In genomic region chr11:97412808-97413347, GRCm38 (mm10) we compare ENCODE assay signal across 11 mouse cellular contexts. TPM values are rescaled to one million over a fixed set of nuclear protein-coding genes. Genes with fewer than 3 reads are reported as not detected.
DNase-seq lines count a peak whose midpoint lies in the region; ATAC-seq and TF ChIP-seq lines count a peak whose summit lies in the region.
"Had no signal": no experiment of that assay in that cellular context is flagged by ENCODE, and none has a peak within 500 bp of the region (broad histone marks: within the 10 kb centered on the region; RNA-seq: fewer than 3 reads in every experiment).

No protein-coding gene starts in this region.

- no peaks in the 10 kb centered on the region for H3K9me3 ChIP-seq in hindbrain, embryonic 10.5 days
- H3K9me3 ChIP-seq in hindbrain, embryonic 16.5 days (ENCODE audit: control insufficient read depth, low read length) = no peaks in the 10 kb centered on the region
- H3K9me3 ChIP-seq in ES-E14 (ENCODE audit: control insufficient read depth, insufficient read depth, low read depth, low read length) = no peaks in the 10 kb centered on the region
- no peaks in the 10 kb centered on the region for H3K9me3 ChIP-seq in heart, embryonic 14.5 days (ENCODE audit: control insufficient read depth, low read length)
- H3K9me3 ChIP-seq in liver, postnatal 0 days (ENCODE audit: low read length) = no peaks in the 10 kb centered on the region
- H3K9me3 ChIP-seq in midbrain, postnatal 0 days (ENCODE audit: low read length) = no peaks in the 10 kb centered on the region
- H3K9me3 ChIP-seq: G1E had no signal

- DNase-seq in hindbrain, embryonic 10.5 days (ENCODE audit: low spot score) = no peak
- no peak for DNase-seq in ES-E14 (ENCODE audit: low read depth, low spot score)
- DNase-seq in liver, postnatal 0 days = no peak
- DNase-seq in thymus, postnatal 25 days = no peak
- no peak for DNase-seq in layer of hippocampus, postnatal 14 days (ENCODE audit: low spot score in 2 of 2)
- DNase-seq in midbrain, postnatal 0 days (ENCODE audit: low spot score) = no peak
- DNase-seq: right cerebral cortex, postnatal 14 days; thymus, postnatal 14 days had no signal

- no peak for TF ChIP-seq EP300 in liver, postnatal 0 days (IDR thresholded peaks at IDR 0.05; ENCODE audit: low read depth)

- ATAC-seq in hindbrain, embryonic 16.5 days = no peak
- ATAC-seq in heart, embryonic 14.5 days (ENCODE audit: insufficient number of reproducible peaks, insufficient read depth, low FRiP score, low read depth) = no peak
- ATAC-seq in liver, postnatal 0 days = no peak
- no peak for ATAC-seq in midbrain, postnatal 0 days (ENCODE audit: low FRiP score)

- H3K9ac ChIP-seq in hindbrain, embryonic 16.5 days (ENCODE audit: low read depth, low read length) = no peak overlapping the region; the same call in 1 of the 2 replicates
- H3K9ac ChIP-seq in ES-E14 (ENCODE audit: insufficient read depth, low read depth, low read length, poor library complexity, severe bottlenecking) = peak overlapping the region; percentile 72; the same call in 1 of the 2 replicates
- H3K9ac ChIP-seq in heart, embryonic 14.5 days (ENCODE audit: low read length) = peak overlapping the region; percentile 30; the same call in 1 of the 2 replicates
- no peak overlapping the region for H3K9ac ChIP-seq in liver, postnatal 0 days (replicated peaks)
- no peak overlapping the region for H3K9ac ChIP-seq in midbrain, postnatal 0 days (replicated peaks; ENCODE audit: low read length, poor library complexity, severe bottlenecking)

- no peak overlapping the region for H3K4me3 ChIP-seq in hindbrain, embryonic 10.5 days
- no peak overlapping the region for H3K4me3 ChIP-seq in hindbrain, embryonic 16.5 days (ENCODE audit: low read length)
- peak overlapping the region; percentile 41 to 56 for H3K4me3 ChIP-seq in ES-E14 (ENCODE audit: insufficient read depth in 1 of 2, low read depth in 1 of 2, low read length in 2 of 2, poor library complexity in 1 of 2, severe bottlenecking in 1 of 2)
- H3K4me3 ChIP-seq in heart, embryonic 14.5 days (ENCODE audit: control insufficient read depth in 1 of 2, insufficient read depth in 1 of 2, low read depth in 1 of 2, low read length in 2 of 2) = no peak overlapping the region
- H3K4me3 ChIP-seq in liver, postnatal 0 days (ENCODE audit: low read depth, low read length) = no peak overlapping the region
- H3K4me3 ChIP-seq in midbrain, postnatal 0 days (ENCODE audit: low read depth, low read length) = no peak overlapping the region

- no peak overlapping the region for H3K4me2 ChIP-seq in hindbrain, embryonic 16.5 days (ENCODE audit: low read length)
- peak overlapping the region; percentile 21; the same call in 1 of the 2 replicates for H3K4me2 ChIP-seq in heart, embryonic 14.5 days (ENCODE audit: low read length)
- H3K4me2 ChIP-seq in liver, postnatal 0 days (ENCODE audit: low read depth, low read length) = peak overlapping the region; percentile 30
- no peak overlapping the region for H3K4me2 ChIP-seq in midbrain, postnatal 0 days (ENCODE audit: low read depth, low read length, poor library complexity, severe bottlenecking)

- peaks cover 59% of the 10 kb centered on the region for H3K27me3 ChIP-seq in hindbrain, embryonic 10.5 days (ENCODE audit: insufficient read depth, poor library complexity, severe bottlenecking)
- 0 out of 2 replicates have a peak, but pooled peaks cover 3% of the 10 kb centered on the region for H3K27me3 ChIP-seq in hindbrain, embryonic 16.5 days (replicated peaks; ENCODE audit: control insufficient read depth, insufficient read depth, low read length)
- no peaks in the 10 kb centered on the region for H3K27me3 ChIP-seq in heart, embryonic 14.5 days (ENCODE audit: control insufficient read depth, insufficient read depth, low read length)
- H3K27me3 ChIP-seq in liver, postnatal 0 days (ENCODE audit: insufficient read depth, low read length) = no peaks in the 10 kb centered on the region
- no peaks in the 10 kb centered on the region for H3K27me3 ChIP-seq in midbrain, postnatal 0 days (ENCODE audit: insufficient read depth, low read length)

- TF ChIP-seq CTCF in liver, postnatal 0 days (IDR thresholded peaks at IDR 0.05; ENCODE audit: low read depth) = no peak
- TF ChIP-seq CTCF in midbrain, postnatal 0 days (IDR thresholded peaks at IDR 0.05) = no peak

- H3K27ac ChIP-seq in hindbrain, embryonic 10.5 days = peak overlapping the region; percentile 50
- H3K27ac ChIP-seq in hindbrain, embryonic 16.5 days (ENCODE audit: low read depth, low read length) = no peak overlapping the region
- peak overlapping the region; percentile 89 for H3K27ac ChIP-seq in ES-E14 (ENCODE audit: insufficient read depth, low read depth, low read length, poor library complexity, severe bottlenecking)
- peak overlapping the region; percentile 63 to 71 for H3K27ac ChIP-seq in heart, embryonic 14.5 days (replicated peaks in 1 of 2; ENCODE audit: control insufficient read depth in 1 of 2, insufficient read depth in 1 of 2, low read depth in 2 of 2, low read length in 2 of 2)
- H3K27ac ChIP-seq in liver, postnatal 0 days (ENCODE audit: low read depth) = peak overlapping the region; percentile 79
- H3K27ac ChIP-seq in midbrain, postnatal 0 days (ENCODE audit: low read depth, low read length) = no peak overlapping the region

- H3K4me1 ChIP-seq in hindbrain, embryonic 10.5 days (replicated peaks) = peaks cover 50% of the 10 kb centered on the region
- peaks cover 9% of the 10 kb centered on the region for H3K4me1 ChIP-seq in hindbrain, embryonic 16.5 days (ENCODE audit: control insufficient read depth, insufficient read depth, low read depth, low read length)
- H3K4me1 ChIP-seq in ES-E14 (ENCODE audit: control insufficient read depth in 2 of 2, insufficient read depth in 2 of 2, low read length in 2 of 2, poor library complexity in 1 of 2) = peaks cover 16 to 38% of the 10 kb centered on the region in 2 experiments
- H3K4me1 ChIP-seq in heart, embryonic 14.5 days (ENCODE audit: control insufficient read depth in 2 of 2, insufficient read depth in 2 of 2, low read length in 2 of 2) = peaks cover 16 to 22% of the 10 kb centered on the region in 2 experiments
- H3K4me1 ChIP-seq in liver, postnatal 0 days (ENCODE audit: insufficient read depth) = peaks cover 22% of the 10 kb centered on the region
- H3K4me1 ChIP-seq in midbrain, postnatal 0 days (ENCODE audit: insufficient read depth, low read length) = peaks cover 3% of the 10 kb centered on the region; the same call in 1 of the 2 replicates

- no peaks in the 10 kb centered on the region for H3K36me3 ChIP-seq in hindbrain, embryonic 10.5 days
- H3K36me3 ChIP-seq in hindbrain, embryonic 16.5 days (ENCODE audit: control insufficient read depth, insufficient read depth, low read length) = no peaks in the 10 kb centered on the region
- no peaks in the 10 kb centered on the region; the same call in 1 of the 2 replicates for H3K36me3 ChIP-seq in ES-E14 (ENCODE audit: control insufficient read depth, insufficient read depth, low read length, poor library complexity, severe bottlenecking)
- H3K36me3 ChIP-seq in heart, embryonic 14.5 days (ENCODE audit: control insufficient read depth, insufficient read depth, low read length) = 0 out of 2 replicates have a peak, but pooled peaks cover under 1% of the 10 kb centered on the region
- no peaks in the 10 kb centered on the region for H3K36me3 ChIP-seq in liver, postnatal 0 days (replicated peaks; ENCODE audit: insufficient read depth, low read length)
- 0 out of 2 replicates have a peak, but pooled peaks cover 6% of the 10 kb centered on the region for H3K36me3 ChIP-seq in midbrain, postnatal 0 days (ENCODE audit: insufficient read depth, low read length)

- in situ Hi-C loops in ES-E14 (cut with MboI; ENCODE audit: low sequenced_read_pairs in 2 of 2, unreplicated experiment in 2 of 2) = no loop called here

- WGBS in hindbrain, embryonic 10.5 days = 37% methylated on average over 10 of the region's 10 CpGs
- 42% methylated on average over 10 of the region's 10 CpGs for WGBS in hindbrain, embryonic 16.5 days
- WGBS in heart, embryonic 14.5 days = 51% methylated on average over 10 of the region's 10 CpGs
- WGBS in liver, postnatal 0 days (ENCODE audit: insufficient replicate concordance) = 37% methylated on average over 10 of the region's 10 CpGs
- WGBS in midbrain, postnatal 0 days = 43% methylated on average over 10 of the region's 10 CpGs

TF ChIP-seq in ES-E14, 5 proteins besides CTCF, POLR2A, EP300 and RAD21:
- TF ChIP-seq ZNF384 (IDR thresholded peaks at IDR 0.05; ENCODE audit: low read depth, low read length) = no peak
- TF ChIP-seq MAFK (IDR thresholded peaks at IDR 0.05; ENCODE audit: insufficient read depth, low read depth, low read length) = no peak
- no peak for TF ChIP-seq HCFC1 (IDR thresholded peaks at IDR 0.05; ENCODE audit: borderline replicate concordance, insufficient read depth, low read length)
- no peak for TF ChIP-seq CHD2 (IDR thresholded peaks at IDR 0.05; ENCODE audit: low read depth, low read length)
- no peak for TF ChIP-seq ZC3H11A (IDR thresholded peaks at IDR 0.05; ENCODE audit: borderline replicate concordance, low read depth, low read length)

RNA-seq across cellular contexts. Expression of gene Arhgap23, which starts 2.5 kb away (rescaled TPM):
- polyA plus RNA-seq in hindbrain, embryonic 10.5 days (2016; fragmentation: Nextera tagmentation; extraction: Ambion mirVana) = 2.7 and 4.0 TPM in 2 replicates
- polyA plus RNA-seq in hindbrain, embryonic 16.5 days (2015; fragmentation: Nextera tagmentation; extraction: Ambion mirVana) = 8.5 and 9.4 TPM in 2 replicates
- total RNA-seq in ES-E14 (2012; rRNA removed) = 22.6 and 26.3 TPM in 2 replicates
- 7.1 and 8.4 TPM in 2 replicates for polyA plus RNA-seq in heart, embryonic 14.5 days (2014; fragmentation: Nextera tagmentation; extraction: Ambion mirVana)
- 5.6 and 5.7 TPM in 2 replicates for polyA plus RNA-seq in liver, postnatal 0 days (2015; fragmentation: Nextera tagmentation; extraction: Ambion mirVana)
- total RNA-seq in layer of hippocampus, postnatal 14 days (2021) = 10 to 100 TPM; 66.7 to 70.0 TPM
- 80.2 and 80.9 TPM in 2 replicates for total RNA-seq in midbrain, postnatal 0 days (2014; rRNA removed)
- 9.2 and 9.6 TPM in 2 replicates for polyA plus RNA-seq in midbrain, postnatal 0 days (2015; fragmentation: Nextera tagmentation; extraction: Ambion mirVana)

RNA-seq across cellular contexts. Expression of gene Socs7, which starts 50.5 kb away (rescaled TPM):
- polyA plus RNA-seq in hindbrain, embryonic 10.5 days (2016; fragmentation: Nextera tagmentation; extraction: Ambion mirVana) = 3.9 and 4.6 TPM in 2 replicates
- 7.3 and 8.1 TPM in 2 replicates for polyA plus RNA-seq in hindbrain, embryonic 16.5 days (2015; fragmentation: Nextera tagmentation; extraction: Ambion mirVana)
- total RNA-seq in ES-E14 (2012; rRNA removed) = 14.3 and 14.5 TPM in 2 replicates
- 2.2 and 3.6 TPM in 2 replicates for polyA plus RNA-seq in heart, embryonic 14.5 days (2014; fragmentation: Nextera tagmentation; extraction: Ambion mirVana)
- 0.89 and 0.92 TPM in 2 replicates for polyA plus RNA-seq in liver, postnatal 0 days (2015; fragmentation: Nextera tagmentation; extraction: Ambion mirVana)
- 10 to 100 TPM; 75.2 to 77.8 TPM for total RNA-seq in layer of hippocampus, postnatal 14 days (2021)
- total RNA-seq in midbrain, postnatal 0 days (2014; rRNA removed) = 54.9 and 60.4 TPM in 2 replicates
- 6.9 and 7.4 TPM in 2 replicates for polyA plus RNA-seq in midbrain, postnatal 0 days (2015; fragmentation: Nextera tagmentation; extraction: Ambion mirVana)

Comparison
In these comparisons a context has a peak if more than half of its experiments do, and no peak if none do; other contexts are left out.
1. H3K27ac ChIP-seq: peak in hindbrain, embryonic 10.5 days (single experiment), ES-E14 (single experiment), heart, embryonic 14.5 days (2 of 2) and liver, postnatal 0 days (single experiment); none in hindbrain, embryonic 16.5 days (single experiment) and midbrain, postnatal 0 days (single experiment).
2. H3K4me3 ChIP-seq: peak in ES-E14 (2 of 2); none in hindbrain, embryonic 10.5 days (single experiment), hindbrain, embryonic 16.5 days (single experiment), heart, embryonic 14.5 days (0 of 2), liver, postnatal 0 days (single experiment) and midbrain, postnatal 0 days (single experiment).
3. H3K4me2 ChIP-seq: peak in heart, embryonic 14.5 days (single experiment) and liver, postnatal 0 days (single experiment); none in hindbrain, embryonic 16.5 days (single experiment) and midbrain, postnatal 0 days (single experiment).
4. H3K9ac ChIP-seq: peak in ES-E14 (single experiment) and heart, embryonic 14.5 days (single experiment); none in hindbrain, embryonic 16.5 days (single experiment), liver, postnatal 0 days (single experiment) and midbrain, postnatal 0 days (single experiment).